Mouse (Mus musculus): ENCODE data around the gene Raver1. TPM values are rescaled to one million over a fixed set of nuclear protein-coding genes. Genes with fewer than 3 reads are reported as not detected.
"Not testable (repeated sequence)": the region's sequence is repeated elsewhere in the genome, so short reads cannot be mapped to it uniquely, and the experiment has no call there.

Raver1 gene
- polyA plus RNA-seq, 1 experiment from 2014 or later = 40.8 TPM

DNA sequence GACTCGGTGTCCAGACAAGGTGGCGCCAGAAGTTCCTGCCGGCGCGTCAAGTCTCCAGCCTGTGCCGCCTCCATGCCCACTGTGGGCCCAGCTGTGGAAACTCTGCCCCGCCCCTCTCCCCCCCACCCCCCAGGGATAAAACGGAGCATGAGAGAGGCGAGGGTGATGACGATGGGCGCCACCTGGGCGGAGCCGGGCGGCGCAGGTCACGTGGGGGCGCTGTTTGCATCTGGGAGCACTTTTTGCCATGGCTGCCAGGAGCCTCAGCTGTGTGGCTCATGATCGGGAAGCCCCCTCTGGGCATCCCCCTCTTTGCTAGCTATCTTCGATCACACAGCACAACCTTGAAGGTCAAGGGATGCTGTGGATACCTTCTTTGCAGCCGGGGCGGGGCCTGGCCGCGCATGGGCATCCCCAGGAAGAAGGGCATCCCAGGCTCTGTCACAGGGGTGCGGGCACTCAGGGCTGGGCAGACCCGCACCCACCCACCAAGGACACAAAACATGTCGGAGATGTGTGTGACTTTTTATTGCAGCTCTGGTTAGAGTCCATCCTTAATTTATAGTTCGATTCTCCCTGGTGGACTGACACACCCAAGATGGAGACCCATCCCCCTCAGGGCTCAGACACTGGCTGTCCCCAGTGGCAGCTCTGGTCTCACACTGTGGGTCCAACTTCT, 24.7 kb downstream of the Raver1 start, which contains the start of gene Zglp1:
TSS of gene Zglp1 (minus strand) at position 88 of the 679 bp plus-strand sequence.
- WGBS = 85% methylated on average over 27 of the region's 27 CpGs
- Histone ChIP-seq H3K4me2 (ENCODE audit: low read depth, low read length) (no peak within 1 kb of the TSS), H3K9ac (ENCODE audit: low read length) (no peak within 1 kb of the TSS), H3K9me3 (replicated peaks; ENCODE audit: control insufficient read depth, low read length) (no peaks in the 10 kb centered on the region), H3K4me3 (replicated peaks; ENCODE audit: low read length) (no peak within 1 kb of the TSS), H3K36me3 (ENCODE audit: control insufficient read depth, insufficient read depth, low read length) (peaks cover 3% of the 10 kb centered on the region; the same call in 1 of the 2 replicates), H3K4me1 (ENCODE audit: control insufficient read depth, insufficient read depth, low read length) (no peaks in the 10 kb centered on the region), H3K27ac (ENCODE audit: low read length) (no peak within 1 kb of the TSS), H3K27me3 (ENCODE audit: control insufficient read depth, insufficient read depth, low read length) (no peaks in the 10 kb centered on the region)
- ATAC-seq (ENCODE audit: insufficient read depth, low FRiP score) = no peak

- no peaks in the 10 kb centered on the region for H3K27me3 ChIP-seq (ENCODE audit: control insufficient read depth, insufficient read depth, low read length)
- H3K4me2 ChIP-seq (ENCODE audit: low read depth, low read length) = no peak overlapping the region
- no peak overlapping the region for H3K4me3 ChIP-seq (replicated peaks; ENCODE audit: low read length)
- H3K27ac ChIP-seq (ENCODE audit: low read length) = no peak overlapping the region
- no peak for ATAC-seq (ENCODE audit: insufficient read depth, low FRiP score)
- peaks cover 3% of the 10 kb centered on the region; the same call in 1 of the 2 replicates for H3K36me3 ChIP-seq (ENCODE audit: control insufficient read depth, insufficient read depth, low read length)
- no peaks in the 10 kb centered on the region for H3K9me3 ChIP-seq (replicated peaks; ENCODE audit: control insufficient read depth, low read length)
- no peak overlapping the region for H3K9ac ChIP-seq (ENCODE audit: low read length)
- 97% methylated on average over 2 of the region's 2 CpGs for WGBS
- H3K4me1 ChIP-seq (ENCODE audit: control insufficient read depth, insufficient read depth, low read length) = no peaks in the 10 kb centered on the region
Observed at GRCm38 (mm10) chr9:21062928-21063327, 28.9 kb downstream of the Raver1 start.

DNA sequence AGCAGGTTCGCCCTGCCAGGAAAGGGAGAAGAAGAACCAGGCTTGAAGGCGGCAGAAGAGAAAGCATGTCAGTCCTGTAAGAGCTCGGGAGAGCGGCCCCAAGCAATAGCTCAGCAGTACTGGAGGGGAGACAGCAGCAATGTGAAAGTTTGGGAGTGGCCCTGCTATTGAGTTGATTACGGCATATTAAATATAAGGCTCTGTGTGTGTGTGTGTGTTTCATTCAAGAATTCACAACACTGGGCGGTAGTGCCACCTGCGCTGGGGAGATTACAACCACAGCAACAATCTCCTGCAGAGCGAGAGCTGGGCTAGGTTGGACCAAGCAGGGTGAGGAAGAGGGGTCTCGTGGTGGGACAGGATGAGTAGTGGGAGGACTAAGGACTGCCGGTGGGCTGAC, 40.2 kb downstream of the Raver1 start:
- Histone ChIP-seq H3K9me3 (replicated peaks; ENCODE audit: control insufficient read depth, low read length) (no peaks in the 10 kb centered on the region), H3K4me2 (ENCODE audit: low read depth, low read length) (no peak overlapping the region), H3K4me3 (replicated peaks; ENCODE audit: low read length) (no peak overlapping the region), H3K27ac (ENCODE audit: low read length) (no peak overlapping the region), H3K9ac (ENCODE audit: low read length) (no peak overlapping the region), H3K27me3 (ENCODE audit: control insufficient read depth, insufficient read depth, low read length) (no peaks in the 10 kb centered on the region), H3K4me1 (ENCODE audit: control insufficient read depth, insufficient read depth, low read length) (no peaks in the 10 kb centered on the region), H3K36me3 (ENCODE audit: control insufficient read depth, insufficient read depth, low read length) (no peaks in the 10 kb centered on the region)
- 60% methylated on average over 10 of the region's 10 CpGs for WGBS
- no peak for ATAC-seq (ENCODE audit: insufficient read depth, low FRiP score)

GRCm38 (mm10) chr9:21045235-21045634, 46.6 kb downstream of the Raver1 start:
- Histone ChIP-seq H3K9me3 (replicated peaks; ENCODE audit: control insufficient read depth, low read length) (no peaks in the 10 kb centered on the region), H3K4me2 (ENCODE audit: low read depth, low read length) (no peak overlapping the region), H3K36me3 (ENCODE audit: control insufficient read depth, insufficient read depth, low read length) (no peaks in the 10 kb centered on the region), H3K9ac (ENCODE audit: low read length) (no peak overlapping the region), H3K27me3 (ENCODE audit: control insufficient read depth, insufficient read depth, low read length) (no peaks in the 10 kb centered on the region), H3K4me1 (ENCODE audit: control insufficient read depth, insufficient read depth, low read length) (0 out of 2 replicates have a peak, but pooled peaks cover 2% of the 10 kb centered on the region), H3K27ac (ENCODE audit: low read length) (no peak overlapping the region), H3K4me3 (replicated peaks; ENCODE audit: low read length) (no peak overlapping the region)
- WGBS = 71% methylated on average over 3 of the region's 3 CpGs
- ATAC-seq (ENCODE audit: insufficient read depth, low FRiP score) = no peak

DNA sequence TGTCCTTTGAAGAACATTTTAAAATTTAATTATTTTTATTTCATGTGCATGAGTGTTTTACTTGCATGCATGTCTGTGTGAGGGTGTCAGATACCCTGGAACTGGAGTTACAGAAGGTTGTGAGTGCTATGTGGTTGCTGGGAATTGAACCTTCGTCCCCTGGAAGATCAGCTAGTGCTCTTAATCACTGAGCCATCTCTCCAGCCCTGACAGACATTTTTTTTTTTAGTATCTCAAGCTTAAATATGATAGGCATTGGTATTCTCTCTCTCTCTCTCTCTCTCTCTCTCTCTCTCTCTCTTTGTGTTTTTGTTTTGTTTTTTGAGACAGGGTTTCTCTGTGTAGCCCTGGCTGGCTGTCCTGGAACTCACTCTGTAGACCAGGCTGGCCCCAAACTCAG, 47.0 kb downstream of the Raver1 start:
- H3K36me3 ChIP-seq (ENCODE audit: control insufficient read depth, insufficient read depth, low read length); H3K27me3 ChIP-seq (ENCODE audit: control insufficient read depth, insufficient read depth, low read length); H3K4me3 ChIP-seq (replicated peaks; ENCODE audit: low read length); H3K9ac ChIP-seq (ENCODE audit: low read length); ATAC-seq (ENCODE audit: insufficient read depth, low FRiP score); H3K4me1 ChIP-seq (ENCODE audit: control insufficient read depth, insufficient read depth, low read length); H3K9me3 ChIP-seq (replicated peaks; ENCODE audit: control insufficient read depth, low read length); H3K27ac ChIP-seq (ENCODE audit: low read length); H3K4me2 ChIP-seq (ENCODE audit: low read depth, low read length): not testable (repeated sequence)
- WGBS = 50% methylated on average over 1 of the region's 1 CpGs

GRCm38 (mm10) chr9:21043563-21043962, 48.2 kb downstream of the Raver1 start:
- ATAC-seq (ENCODE audit: insufficient read depth, low FRiP score) = no peak
- Histone ChIP-seq H3K36me3 (ENCODE audit: control insufficient read depth, insufficient read depth, low read length) (no peaks in the 10 kb centered on the region), H3K4me2 (ENCODE audit: low read depth, low read length) (no peak overlapping the region), H3K9me3 (replicated peaks; ENCODE audit: control insufficient read depth, low read length) (no peaks in the 10 kb centered on the region; the same call in 1 of the 2 replicates), H3K4me1 (ENCODE audit: control insufficient read depth, insufficient read depth, low read length) (0 out of 2 replicates have a peak, but pooled peaks cover 2% of the 10 kb centered on the region), H3K4me3 (replicated peaks; ENCODE audit: low read length) (no peak overlapping the region), H3K27me3 (ENCODE audit: control insufficient read depth, insufficient read depth, low read length) (peaks cover 3% of the 10 kb centered on the region), H3K9ac (ENCODE audit: low read length) (no peak overlapping the region), H3K27ac (ENCODE audit: low read length) (no peak overlapping the region)
- 78% methylated on average over 4 of the region's 4 CpGs for WGBS

GRCm38 (mm10) chr9:21041308-21041707, 50.5 kb downstream of the Raver1 start:
- no peaks in the 10 kb centered on the region; the same call in 1 of the 2 replicates for H3K9me3 ChIP-seq (replicated peaks; ENCODE audit: control insufficient read depth, low read length)
- peaks cover 24% of the 10 kb centered on the region for H3K27me3 ChIP-seq (ENCODE audit: control insufficient read depth, insufficient read depth, low read length)
- no peaks in the 10 kb centered on the region for H3K36me3 ChIP-seq (ENCODE audit: control insufficient read depth, insufficient read depth, low read length)
- peaks cover 11% of the 10 kb centered on the region for H3K4me1 ChIP-seq (ENCODE audit: control insufficient read depth, insufficient read depth, low read length)
- no peak overlapping the region for H3K27ac ChIP-seq (ENCODE audit: low read length)
- H3K4me2 ChIP-seq (ENCODE audit: low read depth, low read length) = no peak overlapping the region
- ATAC-seq (ENCODE audit: insufficient read depth, low FRiP score) = no peak
- no peak overlapping the region for H3K4me3 ChIP-seq (replicated peaks; ENCODE audit: low read length)
- H3K9ac ChIP-seq (ENCODE audit: low read length) = no peak overlapping the region
- WGBS = 27% methylated on average over 4 of the region's 4 CpGs

- H3K4me2 ChIP-seq (ENCODE audit: low read depth, low read length) = no peak overlapping the region
- 68% methylated on average over 3 of the region's 3 CpGs for WGBS
- peaks cover 40% of the 10 kb centered on the region for H3K27me3 ChIP-seq (ENCODE audit: control insufficient read depth, insufficient read depth, low read length)
- peaks cover 11% of the 10 kb centered on the region for H3K4me1 ChIP-seq (ENCODE audit: control insufficient read depth, insufficient read depth, low read length)
- no peak overlapping the region for H3K4me3 ChIP-seq (replicated peaks; ENCODE audit: low read length)
- no peak overlapping the region for H3K27ac ChIP-seq (ENCODE audit: low read length)
- H3K9ac ChIP-seq (ENCODE audit: low read length) = no peak overlapping the region
- no peak for ATAC-seq (ENCODE audit: insufficient read depth, low FRiP score)
- no peaks in the 10 kb centered on the region; the same call in 1 of the 2 replicates for H3K9me3 ChIP-seq (replicated peaks; ENCODE audit: control insufficient read depth, low read length)
- H3K36me3 ChIP-seq (ENCODE audit: control insufficient read depth, insufficient read depth, low read length) = no peaks in the 10 kb centered on the region
Observed at GRCm38 (mm10) chr9:21039779-21040178, 52.0 kb downstream of the Raver1 start.

- no peak overlapping the region for H3K27ac ChIP-seq (ENCODE audit: low read length)
- no peaks in the 10 kb centered on the region; the same call in 1 of the 2 replicates for H3K9me3 ChIP-seq (replicated peaks; ENCODE audit: control insufficient read depth, low read length)
- peak overlapping the region; percentile 60 for H3K9ac ChIP-seq (ENCODE audit: low read length)
- H3K4me1 ChIP-seq (ENCODE audit: control insufficient read depth, insufficient read depth, low read length) = peaks cover 20% of the 10 kb centered on the region
- H3K4me2 ChIP-seq (ENCODE audit: low read depth, low read length) = peak overlapping the region; percentile 66
- no peak for ATAC-seq (ENCODE audit: insufficient read depth, low FRiP score)
- no peaks in the 10 kb centered on the region for H3K36me3 ChIP-seq (ENCODE audit: control insufficient read depth, insufficient read depth, low read length)
- WGBS = 2% methylated on average over 31 of the region's 31 CpGs
- H3K27me3 ChIP-seq (ENCODE audit: control insufficient read depth, insufficient read depth, low read length) = peaks cover 59% of the 10 kb centered on the region
- peak overlapping the region; percentile 44 for H3K4me3 ChIP-seq (replicated peaks; ENCODE audit: low read length)
Observed at GRCm38 (mm10) chr9:21037481-21037891, 54.3 kb downstream of the Raver1 start.

All from stomach, embryonic 16.5 days (tissue).